Mouse (Mus musculus): ENCODE data around the gene Map2k1. TPM values are rescaled to one million over a fixed set of nuclear protein-coding genes. Genes with fewer than 3 reads are reported as not detected.

Map2k1 gene
- polyA plus RNA-seq, 1 experiment from 2014 or later = 72.3 TPM

DNA sequence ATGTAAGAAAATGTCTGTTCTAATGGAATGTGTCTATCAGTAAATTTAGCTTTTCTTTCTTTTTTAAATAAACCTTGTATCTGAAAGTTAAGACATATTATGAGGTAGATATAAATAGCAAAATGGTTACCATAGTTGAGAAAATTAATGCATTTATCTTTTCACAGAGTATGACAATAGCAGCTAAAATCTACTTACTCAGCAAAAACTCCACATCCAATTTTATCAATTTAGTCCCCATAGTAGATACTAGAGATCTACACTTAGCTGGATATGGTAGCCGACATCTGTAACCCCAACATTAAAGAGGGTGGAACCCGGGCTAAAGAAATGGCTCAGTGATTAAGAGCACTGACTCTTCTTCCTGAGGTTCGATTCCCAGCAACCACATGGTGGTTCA, 2.8 kb upstream of the Map2k1 start:
- H3K9ac ChIP-seq (ENCODE audit: low read depth, low read length) = no peak overlapping the region
- WGBS = 90% methylated on average over 3 of the region's 3 CpGs
- H3K27me3 ChIP-seq (ENCODE audit: control insufficient read depth, insufficient read depth, low read length) = no peaks in the 10 kb centered on the region
- H3K27ac ChIP-seq (ENCODE audit: low read depth, low read length) = no peak overlapping the region
- no peak overlapping the region for H3K4me3 ChIP-seq (ENCODE audit: low read length)
- no peak overlapping the region for H3K4me2 ChIP-seq (replicated peaks; ENCODE audit: low read depth, low read length)
- no peaks in the 10 kb centered on the region for H3K9me3 ChIP-seq (ENCODE audit: control insufficient read depth, low read length)
- no peak for ATAC-seq (ENCODE audit: low FRiP score, low TSS enrichment)
- no peaks in the 10 kb centered on the region for H3K36me3 ChIP-seq (ENCODE audit: control insufficient read depth, insufficient read depth, low read length)
- H3K4me1 ChIP-seq (ENCODE audit: control insufficient read depth, insufficient read depth, low read length) = peaks cover 8% of the 10 kb centered on the region

DNA sequence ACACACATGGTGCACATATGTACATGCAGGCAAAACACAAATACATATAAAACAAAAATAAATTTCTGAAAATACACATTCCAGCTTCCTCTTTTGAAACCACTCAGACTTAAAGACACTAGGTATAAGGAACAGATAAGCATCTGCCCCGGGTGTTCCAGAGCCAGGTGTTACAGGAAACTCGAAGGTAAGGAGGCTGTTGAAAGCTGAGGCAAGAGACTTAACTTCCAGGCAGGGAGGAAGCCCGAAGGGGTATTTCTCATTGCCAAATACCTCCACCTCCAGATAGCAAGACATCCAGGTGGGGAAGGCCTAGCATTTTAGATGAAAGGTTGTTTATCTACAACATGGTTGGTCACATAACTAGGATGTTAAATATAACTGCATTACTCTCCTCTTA, 2.0 kb upstream of the Map2k1 start:
- Histone ChIP-seq H3K4me2 (replicated peaks; ENCODE audit: low read depth, low read length) (no peak overlapping the region), H3K9ac (ENCODE audit: low read depth, low read length) (no peak overlapping the region), H3K4me3 (ENCODE audit: low read length) (no peak overlapping the region), H3K9me3 (ENCODE audit: control insufficient read depth, low read length) (no peaks in the 10 kb centered on the region), H3K4me1 (ENCODE audit: control insufficient read depth, insufficient read depth, low read length) (peaks cover 8% of the 10 kb centered on the region), H3K36me3 (ENCODE audit: control insufficient read depth, insufficient read depth, low read length) (no peaks in the 10 kb centered on the region), H3K27ac (ENCODE audit: low read depth, low read length) (no peak overlapping the region), H3K27me3 (ENCODE audit: control insufficient read depth, insufficient read depth, low read length) (no peaks in the 10 kb centered on the region)
- ATAC-seq (ENCODE audit: low FRiP score, low TSS enrichment) = no peak
- 76% methylated on average over 3 of the region's 3 CpGs for WGBS

DNA sequence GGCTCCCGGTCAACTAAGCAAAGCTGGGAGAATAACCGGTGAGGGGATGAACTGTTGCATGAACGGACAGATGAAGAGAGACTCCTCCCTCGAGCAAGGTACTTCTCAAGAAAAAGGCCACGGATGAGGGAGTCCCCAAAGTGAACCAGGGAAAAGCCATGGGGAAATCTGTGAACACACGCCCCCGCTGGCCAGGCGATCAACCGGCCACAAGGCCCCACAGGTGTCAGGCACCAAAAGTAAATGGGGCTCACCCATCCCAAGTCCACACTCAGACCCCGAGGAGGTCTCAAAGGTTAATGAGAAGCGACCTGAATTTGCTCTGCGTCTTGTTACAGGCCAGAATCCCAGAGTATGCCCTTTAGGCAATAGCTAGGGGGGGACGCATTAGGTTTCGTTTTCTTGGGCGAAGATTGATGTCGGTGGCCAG, 825 bp downstream of the Map2k1 start:
- Histone ChIP-seq H3K9me3 (ENCODE audit: control insufficient read depth, low read length) (no peaks in the 10 kb centered on the region), H3K4me1 (ENCODE audit: control insufficient read depth, insufficient read depth, low read length) (peaks cover 8% of the 10 kb centered on the region), H3K27ac (ENCODE audit: low read depth, low read length) (peak overlapping the region; percentile 84), H3K27me3 (ENCODE audit: control insufficient read depth, insufficient read depth, low read length) (no peaks in the 10 kb centered on the region), H3K4me3 (ENCODE audit: low read length) (peak overlapping the region; percentile 82), H3K9ac (ENCODE audit: low read depth, low read length) (peak overlapping the region; percentile 86), H3K36me3 (ENCODE audit: control insufficient read depth, insufficient read depth, low read length) (no peaks in the 10 kb centered on the region), H3K4me2 (replicated peaks; ENCODE audit: low read depth, low read length) (peak overlapping the region; percentile 65)
- WGBS = under 1% methylated on average over 16 of the region's 16 CpGs
- 0 out of 2 replicates have a peak, but pooled peaks have one; percentile 10 for ATAC-seq (ENCODE audit: low FRiP score, low TSS enrichment)

DNA sequence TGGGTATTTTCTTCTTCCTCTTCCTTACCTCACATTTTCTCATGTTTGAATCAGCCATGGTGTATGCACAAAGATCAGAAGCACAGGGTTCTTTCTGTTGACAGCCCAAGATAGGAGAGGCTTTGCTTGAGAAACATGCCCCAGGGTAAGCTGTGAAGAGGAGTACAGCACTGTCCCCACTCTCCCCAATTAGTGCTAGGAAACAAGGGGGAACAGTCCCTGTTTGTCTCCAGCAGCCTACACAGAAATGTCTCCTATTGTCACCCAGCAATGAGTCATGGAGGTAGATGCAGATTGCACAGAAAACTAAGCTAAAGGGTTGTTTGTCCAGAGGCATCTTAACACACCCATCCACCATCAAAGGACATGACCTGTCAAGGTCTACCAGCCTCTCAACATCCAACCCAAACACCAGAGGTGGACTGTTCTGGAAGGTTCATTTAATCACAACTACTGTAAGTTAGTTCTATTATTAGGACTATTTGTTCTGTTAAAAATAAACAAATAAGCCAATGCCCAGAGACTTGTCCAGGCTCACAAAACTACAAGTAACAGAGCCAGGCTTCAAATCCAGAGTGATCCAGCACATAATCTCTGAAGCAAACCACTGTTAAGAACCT, 3.2 kb downstream of the Map2k1 start:
- ATAC-seq (ENCODE audit: low FRiP score, low TSS enrichment) = no peak
- Histone ChIP-seq H3K27ac (ENCODE audit: low read depth, low read length) (no peak overlapping the region), H3K4me1 (ENCODE audit: control insufficient read depth, insufficient read depth, low read length) (peaks cover 8% of the 10 kb centered on the region), H3K9me3 (ENCODE audit: control insufficient read depth, low read length) (no peaks in the 10 kb centered on the region), H3K4me2 (replicated peaks; ENCODE audit: low read depth, low read length) (no peak overlapping the region), H3K27me3 (ENCODE audit: control insufficient read depth, insufficient read depth, low read length) (no peaks in the 10 kb centered on the region), H3K4me3 (ENCODE audit: low read length) (no peak overlapping the region), H3K9ac (ENCODE audit: low read depth, low read length) (no peak overlapping the region), H3K36me3 (ENCODE audit: control insufficient read depth, insufficient read depth, low read length) (no peaks in the 10 kb centered on the region; the same call in 1 of the 2 replicates)

DNA sequence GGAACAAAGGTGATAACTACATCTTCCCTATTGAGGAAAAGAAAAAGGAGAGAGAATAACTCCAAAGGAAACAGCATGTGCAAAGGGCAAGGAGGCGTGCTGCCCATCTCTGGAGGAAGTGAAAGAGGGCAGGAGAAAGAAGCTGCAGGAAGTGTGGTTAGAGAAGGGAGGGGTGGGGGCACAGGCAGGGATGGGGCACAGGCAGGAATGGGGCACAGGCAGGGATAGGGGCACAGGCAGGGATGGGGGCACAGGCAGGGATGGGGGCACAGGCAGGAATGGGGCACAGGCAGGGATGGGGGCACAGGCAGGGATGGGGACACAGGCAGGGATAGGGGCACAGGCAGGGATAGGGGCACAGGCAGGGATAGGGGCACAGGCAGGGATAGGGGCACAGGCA, 4.1 kb downstream of the Map2k1 start:
- H3K9ac ChIP-seq (ENCODE audit: low read depth, low read length) = no peak overlapping the region
- H3K4me3 ChIP-seq (ENCODE audit: low read length) = no peak overlapping the region
- H3K4me2 ChIP-seq (replicated peaks; ENCODE audit: low read depth, low read length) = no peak overlapping the region
- no peaks in the 10 kb centered on the region for H3K9me3 ChIP-seq (ENCODE audit: control insufficient read depth, low read length)
- WGBS = 85% methylated on average over 1 of the region's 1 CpGs
- H3K27ac ChIP-seq (ENCODE audit: low read depth, low read length) = no peak overlapping the region
- no peaks in the 10 kb centered on the region; the same call in 1 of the 2 replicates for H3K36me3 ChIP-seq (ENCODE audit: control insufficient read depth, insufficient read depth, low read length)
- peaks cover 8% of the 10 kb centered on the region for H3K4me1 ChIP-seq (ENCODE audit: control insufficient read depth, insufficient read depth, low read length)
- no peak for ATAC-seq (ENCODE audit: low FRiP score, low TSS enrichment)
- H3K27me3 ChIP-seq (ENCODE audit: control insufficient read depth, insufficient read depth, low read length) = no peaks in the 10 kb centered on the region

DNA sequence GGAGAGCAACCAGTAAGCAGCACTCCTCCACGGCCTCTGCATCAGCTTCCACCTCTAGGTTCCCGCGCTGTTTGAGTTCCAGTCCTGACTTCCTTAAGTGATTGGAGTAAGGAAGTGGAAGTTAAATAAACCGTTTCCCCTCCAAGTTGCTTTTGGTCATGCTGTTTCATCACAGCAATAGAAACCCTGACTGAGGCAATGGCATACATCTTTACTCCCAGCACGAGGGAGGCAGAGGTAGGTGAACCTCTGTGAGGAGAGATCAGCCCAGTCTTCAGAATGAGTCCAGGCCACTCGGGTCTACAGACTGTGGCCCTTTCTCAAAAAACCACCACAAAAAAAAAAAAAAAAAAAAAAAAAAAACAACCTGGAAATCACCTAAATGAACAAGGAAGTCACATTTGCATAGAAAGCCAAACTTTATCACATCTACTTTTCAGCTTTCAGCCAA, 11.0 kb downstream of the Map2k1 start:
- 61% methylated on average over 6 of the region's 6 CpGs for WGBS

DNA sequence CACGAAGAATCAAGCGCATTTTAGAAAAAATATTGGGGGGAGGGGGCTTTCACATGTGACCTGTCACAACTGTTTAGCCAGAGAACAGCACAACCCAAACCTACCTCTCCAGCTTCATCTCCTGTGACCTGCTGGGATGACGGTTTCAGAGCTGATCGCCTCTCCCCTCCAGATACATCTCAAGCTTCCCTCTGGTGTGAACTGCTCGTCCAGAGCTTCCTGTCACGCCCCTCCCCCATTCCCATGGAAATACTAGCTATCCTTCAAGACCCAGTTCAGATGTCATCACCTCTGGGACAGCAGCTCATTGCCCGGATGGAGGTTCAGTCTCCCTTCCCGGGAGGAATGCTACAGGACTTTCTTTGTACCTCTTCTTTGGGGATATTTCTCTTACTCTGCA, 12.8 kb downstream of the Map2k1 start:
- peak; percentile 55; the same call in 1 of the 2 replicates for ATAC-seq (ENCODE audit: low FRiP score, low TSS enrichment)
- Histone ChIP-seq H3K36me3 (ENCODE audit: control insufficient read depth, insufficient read depth, low read length) (no peaks in the 10 kb centered on the region; the same call in 1 of the 2 replicates), H3K4me3 (ENCODE audit: low read length) (no peak overlapping the region), H3K4me1 (ENCODE audit: control insufficient read depth, insufficient read depth, low read length) (peaks cover 8% of the 10 kb centered on the region), H3K9me3 (ENCODE audit: control insufficient read depth, low read length) (no peaks in the 10 kb centered on the region), H3K4me2 (replicated peaks; ENCODE audit: low read depth, low read length) (no peak overlapping the region; the same call in 1 of the 2 replicates), H3K9ac (ENCODE audit: low read depth, low read length) (no peak overlapping the region), H3K27ac (ENCODE audit: low read depth, low read length) (no peak overlapping the region; the same call in 1 of the 2 replicates), H3K27me3 (ENCODE audit: control insufficient read depth, insufficient read depth, low read length) (no peaks in the 10 kb centered on the region)
- WGBS = 26% methylated on average over 8 of the region's 8 CpGs

More for the DNA sequence above, 11.0 kb downstream of the Map2k1 start:
- peaks cover 8% of the 10 kb centered on the region for H3K4me1 ChIP-seq (ENCODE audit: control insufficient read depth, insufficient read depth, low read length)
- ATAC-seq (ENCODE audit: low FRiP score, low TSS enrichment) = no peak
- no peak overlapping the region for H3K4me3 ChIP-seq (ENCODE audit: low read length)
- no peaks in the 10 kb centered on the region for H3K9me3 ChIP-seq (ENCODE audit: control insufficient read depth, low read length)
- no peak overlapping the region for H3K4me2 ChIP-seq (replicated peaks; ENCODE audit: low read depth, low read length)
- H3K36me3 ChIP-seq (ENCODE audit: control insufficient read depth, insufficient read depth, low read length) = no peaks in the 10 kb centered on the region; the same call in 1 of the 2 replicates
- H3K9ac ChIP-seq (ENCODE audit: low read depth, low read length) = no peak overlapping the region
- no peaks in the 10 kb centered on the region for H3K27me3 ChIP-seq (ENCODE audit: control insufficient read depth, insufficient read depth, low read length)
- H3K27ac ChIP-seq (ENCODE audit: low read depth, low read length) = no peak overlapping the region

DNA sequence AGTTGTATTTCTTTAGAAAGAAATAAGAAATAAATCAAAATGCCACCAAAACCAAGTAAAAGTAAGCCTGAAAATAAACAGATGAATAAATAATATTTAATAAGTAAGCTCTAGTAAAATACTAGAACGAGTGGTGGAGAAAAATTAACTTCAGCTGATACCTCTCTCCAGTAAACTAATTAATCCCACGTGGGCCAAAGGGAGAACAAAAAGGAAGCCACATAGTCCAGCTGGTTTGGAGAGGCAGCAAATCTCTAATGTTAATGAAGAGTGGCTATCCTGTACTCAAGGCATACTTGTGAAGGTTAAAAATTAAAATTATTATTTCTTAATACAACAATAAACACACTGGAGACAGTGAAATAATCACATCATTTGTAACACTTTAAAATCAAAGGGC, 13.3 kb downstream of the Map2k1 start:
- Histone ChIP-seq H3K27ac (ENCODE audit: low read depth, low read length) (no peak overlapping the region), H3K36me3 (ENCODE audit: control insufficient read depth, insufficient read depth, low read length) (no peaks in the 10 kb centered on the region), H3K4me1 (ENCODE audit: control insufficient read depth, insufficient read depth, low read length) (peaks cover 9% of the 10 kb centered on the region), H3K4me3 (ENCODE audit: low read length) (no peak overlapping the region), H3K4me2 (replicated peaks; ENCODE audit: low read depth, low read length) (no peak overlapping the region), H3K9ac (ENCODE audit: low read depth, low read length) (no peak overlapping the region), H3K27me3 (ENCODE audit: control insufficient read depth, insufficient read depth, low read length) (no peaks in the 10 kb centered on the region), H3K9me3 (ENCODE audit: control insufficient read depth, low read length) (no peaks in the 10 kb centered on the region)
- no peak for ATAC-seq (ENCODE audit: low FRiP score, low TSS enrichment)
- WGBS = 53% methylated on average over 2 of the region's 2 CpGs

DNA sequence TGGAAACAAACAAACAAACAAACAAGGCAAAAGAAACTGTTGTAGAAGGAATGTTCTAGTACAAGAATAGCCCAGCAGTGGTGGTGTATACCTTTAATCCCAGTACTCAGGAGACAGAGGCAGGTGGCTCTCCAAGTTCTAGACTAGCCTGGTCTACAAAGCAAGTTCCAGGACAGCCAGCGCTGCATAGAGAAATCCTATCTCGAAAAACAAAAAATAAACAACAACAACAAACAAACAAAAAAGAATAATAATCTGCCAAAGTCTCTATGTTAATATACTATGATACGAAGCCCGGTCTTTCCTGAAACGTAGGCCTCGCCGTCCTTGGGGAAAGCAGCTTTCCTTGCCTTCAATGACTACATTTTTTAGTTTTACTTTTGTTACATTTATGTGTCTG, 17.4 kb downstream of the Map2k1 start:
- H3K9ac ChIP-seq (ENCODE audit: low read depth, low read length) = no peak overlapping the region
- no peaks in the 10 kb centered on the region for H3K36me3 ChIP-seq (ENCODE audit: control insufficient read depth, insufficient read depth, low read length)
- H3K27me3 ChIP-seq (ENCODE audit: control insufficient read depth, insufficient read depth, low read length) = no peaks in the 10 kb centered on the region
- H3K27ac ChIP-seq (ENCODE audit: low read depth, low read length) = no peak overlapping the region
- H3K9me3 ChIP-seq (ENCODE audit: control insufficient read depth, low read length) = no peaks in the 10 kb centered on the region
- H3K4me1 ChIP-seq (ENCODE audit: control insufficient read depth, insufficient read depth, low read length) = peaks cover 42% of the 10 kb centered on the region
- no peak for ATAC-seq (ENCODE audit: low FRiP score, low TSS enrichment)
- no peak overlapping the region for H3K4me3 ChIP-seq (ENCODE audit: low read length)
- H3K4me2 ChIP-seq (replicated peaks; ENCODE audit: low read depth, low read length) = no peak overlapping the region
- 98% methylated on average over 7 of the region's 7 CpGs for WGBS

Measured in kidney, embryonic 14.5 days (tissue).